Mouse (Mus musculus) lung, embryonic 15.5 days (tissue): Measurements from ENCODE around the gene Gm10570. TPM values are rescaled to one million over a fixed set of nuclear protein-coding genes. Genes with fewer than 3 reads are reported as not detected.
A peak's percentile ranks its signal among the peaks of the same experiment; 100 is the strongest.

ENCODE experiments used
- ATAC-seq: fragments of 200-750 bp; cut with Nextera tagmentation; 2 replicates; pipeline ENCODE4 v1.8.0; 2017; ENCODE audit warnings: moderate number of reproducible peaks, borderline replicate concordance; ENCODE audit not compliant: low FRiP score, low TSS enrichment; ENCODE audit errors: extremely low read depth
- H3K27ac ChIP-seq: fragments of 300-500 bp; sonication (generic); 2 replicates; pipeline ENCODE4 v1.5.1; 2015; ENCODE audit warnings: moderate library complexity, mild to moderate bottlenecking, inconsistent platforms
- H3K27me3 ChIP-seq: fragments of 300-500 bp; sonication (generic); 2 replicates; pipeline ENCODE4 v1.6.1; 2015; ENCODE audit warnings: inconsistent platforms
- H3K36me3 ChIP-seq: fragments of 300-500 bp; sonication (generic); 2 replicates; pipeline ENCODE4 v1.6.1; 2015; ENCODE audit warnings: inconsistent platforms
- H3K4me1 ChIP-seq: fragments of 300-500 bp; sonication (generic); 2 replicates; pipeline ENCODE4 v1.6.1; 2015; ENCODE audit warnings: inconsistent platforms
- H3K4me2 ChIP-seq: fragments of 300-500 bp; sonication (generic); 2 replicates; pipeline ENCODE4 v1.6.1; 2015; ENCODE audit warnings: inconsistent platforms, mild to moderate bottlenecking, moderate library complexity
- H3K4me3 ChIP-seq: fragments of 300-500 bp; sonication (generic); 2 replicates; pipeline ENCODE4 v1.5.1; 2015; ENCODE audit warnings: mild to moderate bottlenecking, inconsistent platforms
- H3K9ac ChIP-seq: fragments of 300-500 bp; sonication (generic); 2 replicates; pipeline ENCODE4 v1.6.1; 2015; ENCODE audit warnings: inconsistent platforms
- H3K9me3 ChIP-seq: fragments of 300-500 bp; sonication (generic); 2 replicates; pipeline ENCODE4 v1.6.1; 2016; ENCODE audit warnings: inconsistent platforms
- WGBS: fragments of 180-500 bp; shearing (Covaris S2); methylation state at CpG from one replicate; pipeline ENCODE4 v1.1.7; 2015; 5-methylcytosine and 5-hydroxymethylcytosine counted together
- polyA plus RNA-seq: library from polyadenylated mRNA; unstranded; fragments of >200 nt; fragmentation: Nextera tagmentation; extraction: Ambion mirVana; gene quantifications from 2 replicates; pipeline ENCODE4 v1.2.1, GENCODE M21; 2015

Gm10570 gene
- polyA plus RNA-seq, 1 experiment from 2014 or later: not detected

DNA sequence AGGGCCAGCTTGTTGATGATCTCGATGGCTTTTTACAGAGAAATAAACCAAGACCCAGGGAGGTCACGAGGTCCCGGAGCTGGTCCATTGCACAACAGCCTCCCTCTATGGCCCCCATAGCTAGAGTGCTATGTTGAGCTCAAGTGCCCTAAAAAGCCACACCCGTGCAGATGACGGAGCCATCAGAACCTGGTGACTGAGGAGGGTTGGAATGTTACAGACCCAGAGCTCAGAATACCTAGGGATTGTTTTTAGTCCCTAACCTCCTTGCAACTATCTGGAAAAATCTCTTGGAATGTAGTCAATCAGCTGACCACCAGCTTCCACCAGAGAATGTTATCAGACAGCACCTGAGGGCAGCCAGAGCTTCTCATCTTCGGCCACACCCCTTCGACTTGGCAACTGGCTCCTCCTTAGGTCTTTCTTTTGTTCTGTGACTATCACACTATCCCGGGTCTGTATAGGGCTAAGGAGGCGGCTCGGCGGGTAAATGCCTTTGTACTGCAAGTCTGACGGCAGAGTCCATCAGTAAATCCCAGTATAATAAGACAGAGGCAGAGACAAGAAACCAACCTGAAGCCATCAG, 6.1 kb downstream of the Gm10570 start:
- Histone ChIP-seq H3K4me1 (no peaks in the 10 kb centered on the region), H3K27ac (no peak overlapping the region), H3K4me2 (no peak overlapping the region), H3K27me3 (peaks cover 9% of the 10 kb centered on the region), H3K36me3 (no peaks in the 10 kb centered on the region), H3K9me3 (no peaks in the 10 kb centered on the region), H3K9ac (no peak overlapping the region), H3K4me3 (no peak overlapping the region)
- WGBS: 42% methylated on average over 12 of the region's 12 CpGs
- no peak for ATAC-seq

DNA sequence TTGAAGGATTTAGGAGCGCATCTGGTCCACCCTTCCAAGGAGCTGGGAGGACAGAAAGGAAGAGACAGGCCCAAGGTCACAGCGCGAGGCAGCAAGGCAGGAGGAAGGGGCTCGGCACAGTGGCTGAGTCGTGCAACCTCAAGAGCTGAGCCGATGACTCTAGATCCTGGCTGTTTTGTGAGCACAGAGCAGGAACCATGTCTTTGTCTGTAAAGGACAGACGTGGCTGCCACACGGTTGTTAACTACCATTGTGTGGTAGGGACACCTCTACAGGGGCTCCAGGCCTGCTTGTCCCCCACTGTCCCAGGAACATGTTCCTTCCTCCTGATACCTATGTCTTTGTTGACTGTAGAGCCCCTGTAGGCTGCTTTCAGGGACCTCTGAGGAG, 8.8 kb downstream of the Gm10570 start:
- Histone ChIP-seq H3K4me3 (no peak overlapping the region), H3K9me3 (no peaks in the 10 kb centered on the region), H3K27me3 (no peaks in the 10 kb centered on the region), H3K36me3 (no peaks in the 10 kb centered on the region), H3K9ac (no peak overlapping the region), H3K4me1 (no peaks in the 10 kb centered on the region), H3K4me2 (no peak overlapping the region), H3K27ac (no peak overlapping the region)
- 84% methylated on average over 8 of the region's 8 CpGs for WGBS
- no peak for ATAC-seq

DNA sequence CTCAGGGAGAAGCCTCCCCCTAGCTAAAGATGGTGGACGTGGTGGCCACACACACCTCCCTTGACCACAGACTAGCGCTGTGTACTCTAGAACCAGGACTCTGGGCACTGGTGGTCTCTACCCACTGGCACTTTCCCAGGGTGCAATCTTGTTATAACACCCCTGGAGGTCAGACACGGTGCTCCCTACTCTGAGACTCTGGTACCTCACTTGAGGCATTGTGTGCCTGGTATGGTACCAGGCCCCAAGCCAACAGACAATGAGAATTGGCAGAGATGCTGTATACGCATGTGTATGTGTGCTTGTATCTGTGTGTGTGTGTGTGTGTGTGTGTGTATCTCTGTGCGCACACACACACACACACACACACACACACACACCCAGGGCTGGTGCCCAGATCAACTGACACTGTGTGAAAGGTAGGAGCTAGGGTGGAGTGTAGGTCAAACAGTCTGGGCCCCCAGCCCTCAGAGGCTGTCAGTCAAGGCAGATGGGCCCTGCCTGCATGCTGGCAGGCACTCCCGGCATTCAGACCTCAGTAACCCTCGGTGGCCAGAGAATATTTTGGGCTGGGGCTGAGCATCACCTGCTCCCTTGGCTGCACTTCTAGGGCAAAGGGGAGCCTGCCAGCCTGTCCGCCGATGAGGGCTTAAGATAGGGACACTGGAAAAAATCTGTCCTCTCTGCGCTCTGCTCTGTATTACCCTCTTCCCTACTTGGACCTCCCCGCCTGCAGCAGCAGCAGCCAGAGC, 9.4 kb downstream of the Gm10570 start:
- no peak overlapping the region for H3K9ac ChIP-seq
- ATAC-seq: no peak
- H3K27ac ChIP-seq: no peak overlapping the region

DNA sequence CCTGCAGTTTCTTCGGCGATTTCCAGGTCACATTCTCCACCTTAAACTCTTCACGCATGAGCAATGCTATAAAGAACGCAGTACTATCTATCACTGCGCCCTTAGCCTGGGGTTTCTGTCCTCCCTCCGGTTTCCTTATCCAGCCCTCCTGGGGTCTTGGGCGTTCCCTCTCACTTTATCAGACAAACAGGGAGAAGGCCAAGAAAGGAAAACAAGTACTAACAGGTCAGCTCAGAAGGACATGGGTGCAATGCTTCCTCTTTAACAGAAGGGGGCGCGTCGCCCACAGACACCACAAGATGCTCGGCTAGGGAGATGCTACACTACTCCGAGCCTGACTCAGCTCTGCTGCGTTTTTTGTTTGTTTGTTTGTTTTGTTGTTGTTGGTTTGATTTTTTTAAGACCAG, 11.3 kb downstream of the Gm10570 start:
- Histone ChIP-seq H3K27me3 (no peaks in the 10 kb centered on the region), H3K4me2 (no peak overlapping the region), H3K4me1 (no peaks in the 10 kb centered on the region), H3K4me3 (no peak overlapping the region), H3K36me3 (no peaks in the 10 kb centered on the region), H3K27ac (no peak overlapping the region), H3K9me3 (no peaks in the 10 kb centered on the region), H3K9ac (no peak overlapping the region)
- no peak for ATAC-seq
- 20% methylated on average over 13 of the region's 13 CpGs for WGBS

More for the DNA sequence above, 9.4 kb downstream of the Gm10570 start:
- Histone ChIP-seq H3K4me2 (no peak overlapping the region), H3K4me1 (no peaks in the 10 kb centered on the region), H3K36me3 (no peaks in the 10 kb centered on the region), H3K4me3 (no peak overlapping the region), H3K9me3 (no peaks in the 10 kb centered on the region), H3K27me3 (no peaks in the 10 kb centered on the region)
- 71% methylated on average over 11 of the region's 11 CpGs for WGBS

DNA sequence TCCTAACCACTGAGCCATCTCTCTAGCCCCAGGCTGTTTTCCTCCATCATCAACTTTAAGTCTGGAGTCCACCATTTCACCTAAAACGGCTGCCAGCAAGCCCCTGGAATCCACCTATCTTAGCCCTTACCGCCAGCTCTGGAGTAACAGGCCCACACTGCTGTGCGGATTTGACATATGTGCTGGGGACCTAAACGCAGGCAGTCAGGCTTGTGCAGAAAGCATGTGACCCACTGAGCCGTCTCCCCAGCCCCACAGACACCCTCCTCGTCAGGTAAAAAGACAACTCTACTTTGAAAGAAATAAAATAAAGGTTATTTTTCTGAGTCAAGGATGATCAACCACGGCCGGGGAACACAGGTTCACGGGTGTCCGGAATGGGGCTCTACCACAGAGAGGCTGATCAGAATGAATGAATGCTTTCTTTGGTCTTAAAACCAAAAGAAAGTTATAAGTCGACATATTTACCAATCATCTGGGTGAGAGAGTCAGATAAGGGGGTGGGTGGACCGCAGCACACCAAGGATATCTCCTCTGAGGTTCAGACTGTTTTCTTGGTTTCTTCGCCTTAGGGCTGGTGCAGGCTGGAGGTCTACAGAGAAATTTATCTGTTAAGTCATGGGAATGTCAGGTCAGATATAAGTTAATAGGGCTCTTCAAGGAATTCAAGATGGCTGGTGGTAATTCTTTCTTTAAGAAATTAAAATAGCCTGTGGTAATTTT, 12.1 kb downstream of the Gm10570 start:
- Histone ChIP-seq H3K9ac (no peak overlapping the region), H3K27me3 (no peaks in the 10 kb centered on the region), H3K36me3 (no peaks in the 10 kb centered on the region), H3K4me2 (no peak overlapping the region), H3K4me1 (no peaks in the 10 kb centered on the region), H3K9me3 (no peaks in the 10 kb centered on the region), H3K4me3 (no peak overlapping the region), H3K27ac (no peak overlapping the region)
- no peak for ATAC-seq
- 75% methylated on average over 13 of the region's 13 CpGs for WGBS

DNA sequence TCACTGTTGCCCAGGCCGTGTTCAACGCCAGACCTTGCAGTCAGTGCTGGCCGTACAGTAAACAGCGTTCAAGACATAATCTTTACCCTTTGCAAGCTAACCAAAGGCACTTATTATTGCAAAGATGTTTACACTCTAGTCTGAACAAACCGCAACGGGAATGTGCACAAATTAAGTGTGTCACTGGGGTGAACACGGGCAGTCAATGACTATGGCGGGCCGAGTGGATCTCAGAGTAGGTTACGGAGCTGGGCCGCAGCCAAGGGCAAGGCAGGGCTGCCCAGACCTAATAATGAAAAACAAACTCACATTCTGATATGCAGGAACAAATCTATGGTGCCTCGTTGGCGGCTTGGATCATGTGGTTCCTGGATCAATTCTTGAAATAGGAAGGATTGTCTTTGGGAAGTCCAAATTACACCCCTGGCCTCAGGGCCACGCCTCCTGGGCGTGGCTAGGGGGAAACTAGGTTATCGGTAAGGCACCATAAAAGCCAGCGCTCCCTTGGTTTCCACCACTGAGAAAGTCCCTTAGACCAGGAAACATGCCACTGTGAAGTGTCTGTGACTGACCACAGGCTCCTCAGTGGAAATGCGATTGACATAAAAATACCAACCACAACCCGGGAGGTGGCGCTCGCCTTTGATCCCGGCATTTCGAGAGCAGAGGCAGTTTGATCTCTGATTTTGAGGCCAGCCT, 13.3 kb downstream of the Gm10570 start:
- H3K27me3 ChIP-seq: no peaks in the 10 kb centered on the region

DNA sequence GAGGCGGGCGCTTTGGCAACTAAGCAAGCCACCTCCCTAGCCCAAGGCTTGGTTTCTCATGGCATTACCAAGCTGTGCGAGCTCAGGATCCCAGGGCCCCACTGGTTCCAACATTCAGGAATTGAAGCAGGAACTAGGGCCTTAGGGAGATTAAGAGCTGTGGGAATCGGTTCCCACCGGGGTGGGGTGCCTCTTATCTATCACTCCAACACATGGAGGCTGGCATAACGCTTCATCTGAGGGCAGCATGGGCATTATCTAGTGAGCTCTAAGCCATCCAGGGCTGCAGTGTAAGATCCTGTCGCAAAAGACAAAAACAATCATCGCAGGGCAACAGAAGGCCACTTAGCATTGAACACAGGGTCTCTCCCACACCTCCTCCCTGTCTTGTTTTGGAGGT, 14.0 kb downstream of the Gm10570 start:
- H3K4me1 ChIP-seq: no peaks in the 10 kb centered on the region
- H3K4me2 ChIP-seq: no peak overlapping the region
- 79% methylated on average over 8 of the region's 8 CpGs for WGBS
- H3K9me3 ChIP-seq: no peaks in the 10 kb centered on the region
- no peak overlapping the region for H3K27ac ChIP-seq
- no peaks in the 10 kb centered on the region for H3K36me3 ChIP-seq
- no peak overlapping the region for H3K9ac ChIP-seq
- no peak overlapping the region for H3K4me3 ChIP-seq
- H3K27me3 ChIP-seq: no peaks in the 10 kb centered on the region
- ATAC-seq: no peak

More for the DNA sequence above, 13.3 kb downstream of the Gm10570 start:
- ATAC-seq: no peak
- Histone ChIP-seq H3K4me1 (no peaks in the 10 kb centered on the region), H3K4me2 (peak overlapping the region; percentile 6; the same call in 1 of the 2 replicates), H3K4me3 (no peak overlapping the region), H3K36me3 (no peaks in the 10 kb centered on the region), H3K9ac (no peak overlapping the region), H3K9me3 (no peaks in the 10 kb centered on the region), H3K27ac (no peak overlapping the region)
- WGBS: 43% methylated on average over 23 of the region's 23 CpGs

DNA sequence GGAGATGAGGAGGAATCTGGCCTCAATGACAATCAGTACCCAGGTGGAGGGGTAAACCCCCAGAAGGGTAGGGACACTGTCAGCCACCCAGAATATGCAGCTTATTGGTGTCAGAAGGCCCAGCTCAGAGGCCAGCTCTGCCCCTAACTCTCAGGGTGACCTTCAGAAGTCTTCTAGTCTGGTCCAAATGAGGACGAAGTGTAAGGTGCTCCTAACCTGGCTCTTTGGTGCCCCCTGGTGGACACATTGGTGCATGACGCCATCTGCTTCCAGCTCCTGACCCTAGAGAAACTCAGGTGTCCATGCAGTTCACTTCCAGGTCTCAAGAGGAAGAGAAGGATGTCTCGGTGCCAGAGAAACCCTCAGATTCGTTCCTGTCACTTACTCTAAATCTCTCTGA, 16.2 kb downstream of the Gm10570 start:
- Histone ChIP-seq H3K9ac (no peak overlapping the region), H3K4me1 (no peaks in the 10 kb centered on the region), H3K9me3 (no peaks in the 10 kb centered on the region), H3K27me3 (no peaks in the 10 kb centered on the region; the same call in 1 of the 2 replicates), H3K36me3 (no peaks in the 10 kb centered on the region), H3K4me3 (no peak overlapping the region), H3K27ac (no peak overlapping the region), H3K4me2 (no peak overlapping the region)
- no peak for ATAC-seq
- WGBS: 1% methylated on average over 4 of the region's 4 CpGs

DNA sequence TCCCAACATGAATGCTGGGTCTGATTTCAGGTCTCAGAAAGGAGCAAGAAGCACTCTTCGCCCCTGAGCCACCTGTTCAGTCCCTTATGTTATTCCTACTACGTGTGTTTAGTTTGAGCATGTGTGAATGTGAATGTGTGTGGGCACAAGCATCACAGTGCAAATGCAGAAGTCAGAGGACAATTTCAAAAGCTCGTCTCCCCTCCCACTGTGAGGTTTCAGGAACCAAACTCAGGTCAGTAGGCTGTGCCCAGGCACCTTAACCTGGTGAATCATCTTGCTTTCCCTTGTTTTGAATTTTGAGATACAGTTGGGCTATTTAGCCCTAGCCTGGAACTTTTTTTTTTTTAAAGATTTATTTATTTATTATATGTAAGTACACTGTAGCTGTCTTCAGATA, 18.6 kb downstream of the Gm10570 start:
- no peaks in the 10 kb centered on the region for H3K9me3 ChIP-seq
- H3K9ac ChIP-seq: no peak overlapping the region
- no peak overlapping the region for H3K4me3 ChIP-seq
- 55% methylated on average over 3 of the region's 3 CpGs for WGBS
- H3K4me1 ChIP-seq: no peaks in the 10 kb centered on the region
- H3K36me3 ChIP-seq: no peaks in the 10 kb centered on the region
- ATAC-seq: no peak
- H3K27ac ChIP-seq: no peak overlapping the region
- no peak overlapping the region for H3K4me2 ChIP-seq
- peaks cover 9% of the 10 kb centered on the region; the same call in 1 of the 2 replicates for H3K27me3 ChIP-seq

DNA sequence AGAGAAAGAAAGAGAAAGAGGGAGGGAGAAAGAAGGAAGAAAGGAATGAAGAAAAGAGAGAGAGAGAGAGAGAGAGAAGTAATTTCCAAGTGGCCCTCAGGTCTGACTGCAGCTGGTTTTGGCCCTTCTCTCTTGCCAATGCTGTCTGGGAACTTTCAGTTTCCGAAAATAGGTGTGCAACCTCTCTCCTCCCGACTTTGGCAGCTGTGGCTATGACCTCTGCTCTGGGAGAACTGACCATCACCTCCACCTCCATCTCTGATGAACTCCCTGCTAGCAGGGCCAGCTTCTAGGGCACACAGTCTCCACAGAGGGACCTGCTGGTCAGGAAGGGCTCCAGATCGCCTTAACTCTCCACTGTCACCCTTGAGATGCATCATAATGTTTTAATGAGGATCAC, 21.9 kb downstream of the Gm10570 start:
- no peak overlapping the region for H3K4me2 ChIP-seq
- 55% methylated on average over 3 of the region's 3 CpGs for WGBS
- ATAC-seq: no peak
- H3K36me3 ChIP-seq: no peaks in the 10 kb centered on the region
- no peak overlapping the region for H3K27ac ChIP-seq
- H3K4me3 ChIP-seq: no peak overlapping the region
- peaks cover 10% of the 10 kb centered on the region; the same call in 1 of the 2 replicates for H3K27me3 ChIP-seq
- H3K9me3 ChIP-seq: no peaks in the 10 kb centered on the region
- no peak overlapping the region for H3K9ac ChIP-seq
- no peaks in the 10 kb centered on the region for H3K4me1 ChIP-seq

DNA sequence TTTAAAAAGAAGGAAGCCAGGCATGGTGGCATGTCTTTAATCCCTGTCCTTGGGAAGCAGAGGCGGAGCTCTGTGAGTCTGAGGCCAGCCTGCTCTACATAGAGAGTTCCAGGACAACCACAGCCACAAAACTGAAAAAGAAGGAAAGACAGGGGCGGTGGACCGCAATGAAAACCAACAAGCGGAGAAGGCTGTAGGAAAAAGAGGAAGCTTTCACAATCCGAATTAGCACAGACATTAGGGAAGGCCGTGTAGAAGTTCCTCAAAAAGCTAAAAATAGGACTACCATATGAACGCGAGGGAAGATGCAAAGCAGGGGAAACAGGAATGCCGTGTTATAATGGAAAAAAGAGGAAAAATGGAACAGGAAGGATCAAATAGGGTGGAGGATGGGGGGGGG, 24.6 kb downstream of the Gm10570 start:
- ATAC-seq: no peak
- H3K4me2 ChIP-seq: no peak overlapping the region
- no peaks in the 10 kb centered on the region for H3K4me1 ChIP-seq
- H3K27me3 ChIP-seq: peaks cover 10% of the 10 kb centered on the region; the same call in 1 of the 2 replicates
- no peaks in the 10 kb centered on the region for H3K36me3 ChIP-seq
- H3K9ac ChIP-seq: no peak overlapping the region
- 76% methylated on average over 9 of the region's 9 CpGs for WGBS
- no peaks in the 10 kb centered on the region for H3K9me3 ChIP-seq
- no peak overlapping the region for H3K4me3 ChIP-seq
- H3K27ac ChIP-seq: no peak overlapping the region
